In genomic region chr17:80899513-80900199, GRCm38 (mm10) we compare ENCODE assay signal across 9 mouse cellular contexts. TPM values are rescaled to one million over a fixed set of nuclear protein-coding genes. Genes with fewer than 3 reads are reported as not detected.
DNase-seq lines count a peak whose midpoint lies in the region; ATAC-seq and TF ChIP-seq lines count a peak whose summit lies in the region.
"Had no signal": no experiment of that assay in that cellular context is flagged by ENCODE, and none has a peak within 500 bp of the region (broad histone marks: within the 10 kb centered on the region; RNA-seq: fewer than 3 reads in every experiment).

No protein-coding gene starts in this region.

- no peak overlapping the region for H3K4me2 ChIP-seq in midbrain, embryonic 13.5 days (replicated peaks)

- peaks cover 31% of the 10 kb centered on the region for H3K4me1 ChIP-seq in midbrain, embryonic 13.5 days (replicated peaks)
- H3K4me1 ChIP-seq in thymus, adult 2 months (replicated peaks; ENCODE audit: control insufficient read depth, insufficient read depth, low read length): no peaks in the 10 kb centered on the region

- peak; percentile 13 for DNase-seq in testis, postnatal 14 days (ENCODE audit: low spot score)
- DNase-seq in testis, postnatal 10 days (ENCODE audit: low spot score): no peak
- DNase-seq in kidney, adult 9 months: peak; percentile 69
- DNase-seq in frontal cortex, postnatal 25 days (ENCODE audit: low spot score in 2 of 2): no peak
- DNase-seq in thymus, adult 2 months: no peak
- no peak for DNase-seq in layer of hippocampus, postnatal 36 days

- 56% methylated on average over 9 of the region's 9 CpGs for WGBS in midbrain, embryonic 13.5 days
- WGBS in thymus, adult 2 months: 89% methylated on average over 9 of the region's 9 CpGs

- TF ChIP-seq POLR2A in thymus, adult 2 months (IDR thresholded peaks at IDR 0.05; ENCODE audit: control insufficient read depth, extremely low read depth, insufficient read depth, low read length, poor library complexity): no peak

- peak overlapping the region; percentile 54 for H3K27ac ChIP-seq in midbrain, embryonic 13.5 days
- H3K27ac ChIP-seq in thymus, adult 2 months (ENCODE audit: control insufficient read depth, insufficient read depth, low read length): no peak overlapping the region
- H3K27ac ChIP-seq: liver, embryonic 14.5 days had no signal

- H3K9ac ChIP-seq in midbrain, embryonic 13.5 days (replicated peaks): no peak overlapping the region
- H3K9ac ChIP-seq: liver, embryonic 14.5 days had no signal

- no peak overlapping the region for H3K4me3 ChIP-seq in midbrain, embryonic 13.5 days (replicated peaks)
- no peak overlapping the region for H3K4me3 ChIP-seq in thymus, adult 2 months (ENCODE audit: control insufficient read depth, insufficient read depth, low read length)

- H3K36me3 ChIP-seq in midbrain, embryonic 13.5 days: no peaks in the 10 kb centered on the region
- no peaks in the 10 kb centered on the region for H3K36me3 ChIP-seq in thymus, adult 2 months (ENCODE audit: control insufficient read depth, insufficient read depth, low read length)

- peak; percentile 72 for ATAC-seq in granulocyte monocyte progenitor cell, adult 5-6 weeks (replicated peaks; ENCODE audit: poor library complexity, severe bottlenecking)
- 0 out of 2 replicates have a peak, but pooled peaks have one; percentile 57 for ATAC-seq in midbrain, embryonic 13.5 days

- TF ChIP-seq CTCF in thymus, adult 2 months (IDR thresholded peaks at IDR 0.05; ENCODE audit: borderline replicate concordance, control insufficient read depth, extremely low read depth, insufficient read depth, low read length, poor library complexity): no peak

- no peaks in the 10 kb centered on the region for H3K9me3 ChIP-seq in midbrain, embryonic 13.5 days

- no peaks in the 10 kb centered on the region for H3K27me3 ChIP-seq in midbrain, embryonic 13.5 days
- H3K27me3 ChIP-seq in thymus, adult 2 months (ENCODE audit: control insufficient read depth, insufficient read depth, low read length): no peaks in the 10 kb centered on the region

RNA-seq across cellular contexts. Expression of gene Tmem178, which starts 44.8 kb away (rescaled TPM):
- total RNA-seq in granulocyte monocyte progenitor cell, adult 5-6 weeks (2014; fragmentation: Nextera tagmentation): 0.47 TPM in 1 of 2 replicates, not detected in the other
- 2.0 and 2.6 TPM in 2 replicates for total RNA-seq in granulocyte monocyte progenitor cell, adult 5-6 weeks (2017)
- 25.7 and 32.0 TPM in 2 replicates for polyA plus RNA-seq in midbrain, embryonic 13.5 days (2015; fragmentation: Nextera tagmentation; extraction: Ambion mirVana)
- polyA plus RNA-seq in thymus, adult 2 months (2012; rRNA removed): 0.09 and 0.23 TPM in 2 replicates
- 100 to 1,000 TPM; 110 to 111 TPM for total RNA-seq in layer of hippocampus, postnatal 36 days (2021)

Comparison
In these comparisons a context has a peak if more than half of its experiments do, and no peak if none do; other contexts are left out.
1. DNase-seq: peak in testis, postnatal 14 days (single experiment) and kidney, adult 9 months (single experiment); none in testis, postnatal 10 days (single experiment), frontal cortex, postnatal 25 days (0 of 2), thymus, adult 2 months (single experiment) and layer of hippocampus, postnatal 36 days (0 of 2).
2. RNA of gene Tmem178, which starts 44.8 kb away (total RNA-seq): 110 to 111 TPM in layer of hippocampus, postnatal 36 days; 0.47 to 2.6 TPM in granulocyte monocyte progenitor cell, adult 5-6 weeks; every median in the first group is over 10 times any median in the second.